Mouse (Mus musculus) liver, postnatal 0 days (tissue): ENCODE results near the gene Cemip.

Source experiments
- CTCF ChIP-seq: sonication (generic); IDR thresholded peaks from 2 replicates; pipeline ENCODE4 v1.5.1; 2016; ENCODE audit warnings: antibody characterized with exemption, low read depth
- EP300 ChIP-seq: IDR thresholded peaks from 2 replicates; pipeline ENCODE4 v1.6.1; 2016; ENCODE audit warnings: antibody characterized with exemption, low read depth, mild to moderate bottlenecking

DNA sequence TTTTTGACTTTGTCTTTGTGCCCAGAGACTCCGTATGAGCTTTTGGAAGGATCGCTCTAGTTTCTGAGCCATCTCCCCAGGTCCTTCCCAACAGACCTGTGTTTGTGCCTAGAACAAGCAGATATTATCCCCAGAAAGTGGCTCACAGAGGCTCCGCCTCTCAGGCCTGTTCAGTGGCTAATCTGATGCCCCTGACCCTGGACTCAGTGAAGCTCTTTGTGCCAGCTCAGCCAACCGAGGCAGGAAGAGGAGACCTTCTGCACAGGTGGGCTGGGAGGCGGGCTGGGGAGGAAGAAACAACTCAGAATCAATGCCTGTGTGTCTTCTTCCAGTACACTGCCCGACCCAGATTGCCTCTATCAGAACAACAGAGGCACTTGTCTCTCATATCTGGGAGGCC lies 81.9 kb downstream of the Cemip start:
- no peak for TF ChIP-seq CTCF
- TF ChIP-seq EP300, result no peak
